Mouse (Mus musculus) heart, adult 18-20 months (tissue): ENCODE measurements at regions not wholly inside any gene's neighbourhood (a gene's known extent, or its start where the extent isn't known, plus 50 kb on each side); places are given as distances from the start of the nearest gene placed in this dataset.
A peak's percentile ranks its signal among the peaks of the same experiment; 100 is the strongest.

Experiments
- DNase-seq, 2 experiments: peaks; one replicate each; pipeline ENCODE4 v3.0.0; 2021 to 2022; ENCODE audit warnings: mixed read lengths in 1 of 2

DNA sequence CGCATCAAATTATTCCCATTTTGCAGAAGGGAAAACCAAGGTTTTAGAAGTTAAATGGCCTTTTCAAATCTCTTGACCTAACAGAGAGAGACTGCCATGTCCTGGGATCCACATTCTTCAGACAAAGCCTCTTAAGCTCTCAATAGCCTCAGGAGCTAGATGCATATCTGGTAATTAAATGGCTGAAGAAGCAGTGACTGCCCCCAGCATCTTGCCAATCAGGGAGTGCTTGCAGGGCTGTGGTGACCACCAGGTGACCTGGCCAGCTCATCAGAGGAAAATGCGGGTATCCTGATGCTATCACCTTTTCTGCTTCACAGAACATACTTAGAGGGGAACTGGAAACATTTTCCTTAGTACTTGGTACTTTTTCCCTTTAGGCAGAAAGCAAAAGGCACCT, 227.2 kb downstream of the Wdr11 start:
- DNase-seq = no peak

DNA sequence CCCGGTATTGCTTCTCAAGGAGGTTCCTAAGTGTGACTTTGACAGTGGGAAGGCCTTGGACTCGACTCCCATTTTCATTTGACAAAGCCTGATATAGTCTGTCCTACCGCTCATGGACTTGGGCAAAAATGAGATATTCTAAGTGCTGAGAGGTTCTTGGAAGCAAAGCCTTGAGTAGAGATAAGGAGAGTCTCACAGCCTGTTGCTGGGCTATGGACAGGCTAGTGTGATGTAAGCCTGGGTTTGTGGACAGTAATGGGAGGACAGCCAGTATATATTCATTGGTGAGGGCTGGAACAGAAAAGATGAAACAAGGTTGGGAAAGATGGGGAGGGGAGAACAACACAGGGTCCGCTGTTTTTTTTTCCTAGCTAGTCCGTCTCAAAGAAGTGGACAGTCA, 228.0 kb downstream of the Wdr11 start:
- DNase-seq = peak; percentile 10 to 27

GRCm38 (mm10) chr7:129828970-129829369, 237.3 kb downstream of the Wdr11 start:
- no peak for DNase-seq

DNA sequence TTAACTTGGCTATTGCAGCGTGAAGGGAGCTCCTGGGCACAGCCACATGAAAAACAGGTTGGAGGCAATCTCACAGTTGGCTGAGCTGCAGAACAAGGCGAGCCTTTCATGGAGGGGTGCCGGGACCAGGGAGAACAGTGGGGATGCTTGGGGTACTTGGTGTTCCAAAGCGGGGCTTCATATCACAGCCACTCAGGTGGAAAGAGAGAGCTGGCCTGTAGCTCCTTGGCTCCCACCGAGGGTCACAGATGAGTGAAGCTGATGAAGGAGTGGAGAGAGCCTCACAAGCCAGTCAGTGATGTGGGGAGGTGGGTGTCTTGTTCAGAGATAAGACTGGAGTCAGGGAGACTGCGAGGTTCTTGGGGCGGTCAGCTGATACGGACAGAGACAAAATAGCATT, 241.2 kb downstream of the Wdr11 start:
- DNase-seq = no peak

DNA sequence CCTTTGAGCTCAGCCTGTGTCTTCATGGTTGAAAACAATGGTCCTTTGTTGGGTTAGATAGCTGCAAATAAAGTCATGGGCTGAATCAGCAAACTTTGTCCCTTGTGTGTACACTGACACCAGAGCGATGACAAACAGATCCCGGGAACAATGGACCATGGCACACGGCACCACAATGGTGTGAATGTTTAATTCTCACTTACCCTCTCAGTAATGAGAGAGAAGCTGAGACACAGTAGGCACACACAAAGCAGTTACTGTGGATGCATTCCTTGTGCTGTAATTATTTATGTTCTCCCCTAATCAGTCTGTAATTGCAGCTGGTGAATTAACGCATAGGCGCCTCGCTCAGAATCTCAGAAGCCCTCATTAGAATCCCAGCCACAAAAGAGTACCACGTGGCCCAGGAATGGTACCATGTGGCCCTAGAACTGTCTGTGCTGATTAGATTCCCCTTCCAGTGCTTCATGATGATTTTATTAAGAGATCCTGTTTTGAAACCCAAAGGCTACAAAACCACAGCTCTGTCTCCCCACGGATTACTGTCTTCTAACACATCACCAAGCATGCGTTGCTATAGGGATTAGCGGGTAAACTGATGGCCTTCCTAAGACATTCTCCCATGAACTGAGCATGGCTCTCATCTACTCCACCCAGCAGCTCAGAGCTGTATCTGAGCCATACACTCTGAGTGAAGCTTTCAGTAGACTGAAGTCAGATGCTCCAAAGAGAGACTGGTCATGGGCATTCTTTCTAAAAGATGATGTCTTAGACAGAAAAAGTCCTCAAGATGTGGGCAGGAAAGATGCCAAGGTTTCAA, 250.8 kb downstream of the Wdr11 start:
- DNase-seq = no peak

DNA sequence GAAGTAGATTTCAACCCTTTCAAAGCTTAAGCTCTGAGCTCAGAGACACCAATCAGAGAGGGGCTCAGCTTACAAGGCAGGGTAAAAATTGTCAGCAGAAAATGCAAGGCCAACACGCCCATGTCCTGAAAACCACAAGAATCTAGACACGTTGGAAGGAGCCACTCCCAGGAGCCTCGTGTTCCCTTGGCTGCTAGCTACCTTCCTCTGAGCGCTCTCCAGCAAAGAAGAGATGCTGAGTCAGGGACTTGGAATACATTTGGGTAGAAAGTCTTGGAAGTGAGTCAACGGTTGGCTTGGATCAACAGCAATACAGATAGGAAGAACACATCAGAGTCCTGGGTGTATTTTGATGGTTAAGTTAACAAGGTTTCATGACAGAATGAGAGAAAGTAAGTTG, 255.5 kb downstream of the Wdr11 start:
- peak in 1 of 2 experiments; percentile 17 for DNase-seq

GRCm38 (mm10) chr7:129853596-129853995, 261.9 kb downstream of the Wdr11 start:
- no peak for DNase-seq

- no peak for DNase-seq
These were observed 263.3 kb downstream of the Wdr11 start for GRCm38 (mm10) chr7:129854942-129855341.

- DNase-seq = no peak
These were observed 271.3 kb downstream of the Wdr11 start for GRCm38 (mm10) chr7:129862966-129863365.

DNA sequence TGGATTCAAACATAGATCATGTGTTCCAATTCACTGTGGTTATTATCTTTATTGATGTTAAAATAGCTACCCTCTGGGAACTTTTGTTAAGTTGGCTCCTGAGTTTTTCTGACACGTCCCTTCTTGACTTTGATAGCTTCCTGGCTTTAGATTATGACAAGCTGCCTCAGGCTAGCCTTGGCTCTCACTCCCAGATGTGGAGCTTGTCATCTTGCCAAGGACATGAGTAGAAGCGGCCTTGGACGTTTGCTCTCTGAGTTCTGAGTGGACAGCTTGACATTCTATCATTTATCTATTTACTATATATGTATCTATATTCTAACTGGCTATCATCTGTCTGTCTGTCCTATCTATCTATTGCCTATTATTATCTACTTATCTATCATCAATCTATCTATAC, 273.9 kb downstream of the Wdr11 start:
- no peak for DNase-seq

DNA sequence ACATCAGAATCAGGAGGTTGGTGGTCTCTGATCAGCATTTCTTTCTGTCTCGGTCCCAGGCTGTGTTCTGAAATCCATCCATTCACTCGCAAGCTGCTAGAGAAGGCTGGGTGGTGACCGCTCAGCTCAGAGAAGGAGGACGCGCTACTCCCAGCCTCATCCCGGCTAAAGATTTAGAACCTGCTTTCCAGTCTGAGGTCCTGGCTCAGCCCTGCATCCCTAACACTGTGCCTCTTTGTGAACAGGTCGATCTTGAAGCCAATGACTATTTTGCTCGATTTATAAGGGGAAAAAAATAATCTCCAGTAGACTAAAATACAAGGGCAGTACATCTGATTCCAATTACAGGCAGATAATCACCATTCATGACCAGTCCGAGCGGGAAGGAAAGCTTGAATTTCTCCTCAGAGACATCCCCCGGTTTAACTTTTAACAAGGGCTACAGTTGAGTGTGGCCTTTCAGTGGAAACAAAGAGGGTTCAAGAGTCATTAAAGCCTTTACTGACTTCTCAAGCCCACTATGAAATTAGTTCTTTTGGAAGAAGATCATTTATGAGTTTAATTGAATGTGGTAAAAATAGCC, 280.6 kb downstream of the Wdr11 start:
- no peak for DNase-seq

- no peak for DNase-seq
These were observed 284.7 kb downstream of the Wdr11 start for GRCm38 (mm10) chr7:129876202-129876851.

- no peak for DNase-seq
These were observed 285.2 kb downstream of the Wdr11 start for GRCm38 (mm10) chr7:129876852-129877223.

GRCm38 (mm10) chr7:129896291-129896690, 304.6 kb downstream of the Wdr11 start:
- no peak for DNase-seq

- no peak for DNase-seq
These were observed 305.8 kb downstream of the Wdr11 start for GRCm38 (mm10) chr7:129897511-129897910.

GRCm38 (mm10) chr7:129902256-129902655, 310.6 kb downstream of the Wdr11 start:
- DNase-seq = no peak

- no peak for DNase-seq
These were observed 311.5 kb downstream of the Wdr11 start for GRCm38 (mm10) chr7:129903126-129903525.

GRCm38 (mm10) chr7:129906131-129906530, 314.5 kb downstream of the Wdr11 start:
- DNase-seq = no peak

DNA sequence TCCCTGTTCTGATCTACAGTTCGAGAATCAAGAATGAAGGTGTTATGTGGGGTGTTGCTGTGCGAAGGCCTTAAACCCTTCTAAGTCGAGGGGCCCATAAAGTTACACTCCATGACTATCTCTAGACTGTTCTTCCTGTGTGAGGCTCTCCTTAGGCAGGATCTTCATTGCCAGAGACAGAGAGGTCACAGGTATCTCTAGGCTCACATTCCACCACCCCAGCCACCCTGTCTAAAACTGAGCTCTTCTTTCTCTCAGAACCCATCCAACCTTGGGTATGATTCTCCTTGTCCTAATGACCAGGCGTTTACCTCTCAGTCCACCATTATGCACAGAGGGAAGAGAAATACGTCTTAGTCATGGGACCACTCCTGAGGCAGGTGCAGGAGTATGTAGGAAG, 317.2 kb downstream of the Wdr11 start:
- no peak for DNase-seq

- no peak for DNase-seq
These were observed 318.1 kb downstream of the Wdr11 start for GRCm38 (mm10) chr7:129909730-129910129.

DNA sequence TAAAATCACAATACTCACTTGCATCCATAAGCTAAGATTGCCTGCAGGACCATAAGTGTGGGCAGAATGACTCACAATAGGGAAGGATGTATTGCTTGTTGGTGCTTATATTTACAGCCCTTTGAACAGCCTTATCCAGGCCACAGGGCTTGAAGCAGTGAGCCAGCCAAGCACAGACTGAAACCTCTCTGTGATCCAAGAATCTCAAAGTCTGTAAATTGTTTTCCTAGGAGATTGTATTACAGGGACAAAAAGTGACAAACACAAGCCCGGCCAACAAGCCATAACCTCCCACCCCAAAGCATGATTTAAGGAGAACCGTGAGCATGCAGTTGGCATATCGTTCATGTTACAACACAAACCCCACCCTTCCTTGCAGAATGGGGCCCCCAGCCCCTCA, 319.2 kb downstream of the Wdr11 start:
- DNase-seq = peak in 1 of 2 experiments; percentile 9

DNA sequence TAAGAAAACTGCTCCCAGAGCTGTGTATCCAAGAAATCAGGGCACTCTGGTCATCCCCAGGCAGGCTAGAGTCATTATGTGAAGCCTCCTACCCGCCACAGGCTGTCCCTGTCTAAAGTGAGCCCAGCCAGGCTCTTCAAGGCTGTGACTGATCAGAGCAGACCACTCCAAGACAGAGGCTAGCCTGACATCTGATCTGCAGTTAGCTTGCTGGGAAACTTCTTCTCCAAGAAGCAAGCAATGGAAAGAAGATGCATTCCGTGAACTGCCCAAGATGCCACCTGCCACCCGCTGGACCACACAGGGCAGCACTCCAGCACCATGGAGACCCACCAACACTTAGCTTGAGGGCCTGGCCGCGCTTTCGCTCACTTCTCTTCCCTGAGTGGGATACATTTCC, 323.2 kb downstream of the Wdr11 start:
- no peak for DNase-seq
